In genomic region chr9:22665155-22665554, GRCm38 (mm10) we compare ENCODE assay signal across 17 mouse cellular contexts.
"Had no signal": no experiment of that assay in that cellular context is flagged by ENCODE, and none has a peak within 500 bp of the region (broad histone marks: within the 10 kb centered on the region; RNA-seq: fewer than 3 reads in every experiment).

No protein-coding gene starts in this region.

- H3K4me1 ChIP-seq: kidney, embryonic 15.5 days; limb, embryonic 10.5 days; limb, embryonic 13.5 days; liver, embryonic 12.5 days; liver, embryonic 15.5 days; midbrain, embryonic 12.5 days; midbrain, embryonic 15.5 days had no signal

- H3K4me3 ChIP-seq: kidney, embryonic 15.5 days; layer of hippocampus, adult 2 months; limb, embryonic 10.5 days; limb, embryonic 13.5 days; liver, embryonic 12.5 days; liver, embryonic 15.5 days; midbrain, embryonic 12.5 days; midbrain, embryonic 15.5 days had no signal

- H3K27ac ChIP-seq: kidney, embryonic 15.5 days; layer of hippocampus, adult 2 months; limb, embryonic 10.5 days; limb, embryonic 13.5 days; liver, embryonic 12.5 days; liver, embryonic 15.5 days; midbrain, embryonic 12.5 days; midbrain, embryonic 15.5 days had no signal

- H3K36me3 ChIP-seq: kidney, embryonic 15.5 days; limb, embryonic 10.5 days; limb, embryonic 13.5 days; liver, embryonic 12.5 days; liver, embryonic 15.5 days; midbrain, embryonic 12.5 days; midbrain, embryonic 15.5 days had no signal

- H3K9me3 ChIP-seq: kidney, embryonic 15.5 days; limb, embryonic 10.5 days; limb, embryonic 13.5 days; liver, embryonic 12.5 days; liver, embryonic 15.5 days; midbrain, embryonic 12.5 days; midbrain, embryonic 15.5 days had no signal

- DNase-seq: kidney, postnatal 10 days; kidney, postnatal 36 days; layer of hippocampus, adult 9-11 months; liver; lung, adult 18-20 months; lung, postnatal 14 days; lung, postnatal 4 days; thymus, adult 18-20 months; thymus, postnatal 36 days had no signal

- H3K27me3 ChIP-seq: kidney, embryonic 15.5 days; limb, embryonic 13.5 days; liver, embryonic 12.5 days; liver, embryonic 15.5 days; midbrain, embryonic 12.5 days; midbrain, embryonic 15.5 days had no signal

- H3K9ac ChIP-seq: kidney, embryonic 15.5 days; limb, embryonic 13.5 days; liver, embryonic 12.5 days; liver, embryonic 15.5 days; midbrain, embryonic 12.5 days; midbrain, embryonic 15.5 days had no signal
